30 mouse cellular contexts compared by ENCODE assay signal in genomic region chr8:121568321-121568720, GRCm38 (mm10). TPM values are rescaled to one million over a fixed set of nuclear protein-coding genes. Genes with fewer than 3 reads are reported as not detected.
DNase-seq lines count a peak whose midpoint lies in the region; ATAC-seq and TF ChIP-seq lines count a peak whose summit lies in the region.
"Had no signal": no experiment of that assay in that cellular context is flagged by ENCODE, and none has a peak within 500 bp of the region (broad histone marks: within the 10 kb centered on the region; RNA-seq: fewer than 3 reads in every experiment).

No protein-coding gene starts in this region.

- H3K4me1 ChIP-seq in hindbrain, embryonic 11.5 days (replicated peaks; ENCODE audit: control insufficient read depth, insufficient read depth, low read length): no peaks in the 10 kb centered on the region; the same call in 1 of the 2 replicates
- peaks cover 35% of the 10 kb centered on the region for H3K4me1 ChIP-seq in hindbrain, embryonic 13.5 days (replicated peaks)
- H3K4me1 ChIP-seq in MEL (ENCODE audit: control insufficient read depth in 1 of 2, insufficient read depth in 2 of 2, low read length in 2 of 2): no peaks in the 10 kb centered on the region
- peaks cover 4% of the 10 kb centered on the region; the same call in 1 of the 2 replicates for H3K4me1 ChIP-seq in forebrain, embryonic 13.5 days

- no peak overlapping the region for H3K27ac ChIP-seq in hindbrain, embryonic 11.5 days (ENCODE audit: low read depth, low read length)
- no peak overlapping the region for H3K27ac ChIP-seq in hindbrain, embryonic 13.5 days
- no peak overlapping the region for H3K27ac ChIP-seq in MEL (ENCODE audit: control insufficient read depth, low read depth, low read length)
- no peak overlapping the region for H3K27ac ChIP-seq in forebrain, embryonic 13.5 days
- H3K27ac ChIP-seq: forebrain, embryonic 12.5 days; heart, embryonic 15.5 days; kidney, embryonic 15.5 days; neural tube, embryonic 12.5 days had no signal

- DNase-seq in hindbrain, embryonic 11.5 days (ENCODE audit: low spot score): peak; percentile 27
- DNase-seq in CD4-positive helper T cell, adult 2 months (ENCODE audit: low read depth, low spot score): peak; percentile 53
- no peak for DNase-seq in MEL (ENCODE audit: low read depth, low spot score)
- peak; percentile 49 for DNase-seq in induced T-regulatory cell, adult 2 months (ENCODE audit: low read depth)
- DNase-seq in right cerebral cortex, adult 18-20 months: no peak
- DNase-seq: adrenal gland, postnatal 10 days; cerebellum, adult 11 months; cerebellum, postnatal 25 days; gastrocnemius, postnatal 14 days; heart, postnatal 4 days; lung, adult 18-20 months; lung, postnatal 36 days; right cerebral cortex, postnatal 25 days; thymus, postnatal 4 days had no signal

- H3K4me3 ChIP-seq in hindbrain, embryonic 11.5 days (ENCODE audit: low read depth, low read length): no peak overlapping the region
- no peak overlapping the region for H3K4me3 ChIP-seq in hindbrain, embryonic 13.5 days
- no peak overlapping the region for H3K4me3 ChIP-seq in MEL (ENCODE audit: control insufficient read depth in 1 of 2, insufficient read depth in 1 of 2, low read depth in 2 of 2, low read length in 2 of 2)
- H3K4me3 ChIP-seq in forebrain, embryonic 13.5 days: no peak overlapping the region
- H3K4me3 ChIP-seq: forebrain, embryonic 12.5 days; heart, embryonic 15.5 days; kidney, embryonic 15.5 days; neural tube, embryonic 12.5 days had no signal

- no peak for TF ChIP-seq POLR2A in MEL (IDR thresholded peaks at IDR 0.05; ENCODE audit: control insufficient read depth in 1 of 2, insufficient read depth in 1 of 2, low read depth in 1 of 2, low read length in 2 of 2, poor library complexity in 1 of 2)

- peaks cover 12% of the 10 kb centered on the region for H3K79me2 ChIP-seq in MEL (ENCODE audit: control insufficient read depth, insufficient read depth, low read length, poor library complexity)

- no peak overlapping the region for H3K9ac ChIP-seq in hindbrain, embryonic 11.5 days (ENCODE audit: low read depth, low read length)
- H3K9ac ChIP-seq in hindbrain, embryonic 13.5 days: no peak overlapping the region
- no peak overlapping the region for H3K9ac ChIP-seq in MEL (ENCODE audit: control insufficient read depth, low read depth, low read length, poor library complexity, severe bottlenecking)
- H3K9ac ChIP-seq in forebrain, embryonic 13.5 days: no peak overlapping the region
- H3K9ac ChIP-seq: forebrain, embryonic 12.5 days; heart, embryonic 15.5 days; kidney, embryonic 15.5 days; neural tube, embryonic 12.5 days had no signal

- no peak for TF ChIP-seq EP300 in MEL (IDR thresholded peaks at IDR 0.05; ENCODE audit: low read depth in 1 of 2, low read length in 2 of 2)

- 0 out of 2 replicates have a peak, but pooled peaks have one; percentile 26 for ATAC-seq in hindbrain, embryonic 11.5 days (ENCODE audit: low FRiP score)
- ATAC-seq in hindbrain, embryonic 13.5 days (ENCODE audit: low FRiP score): no peak
- ATAC-seq in forebrain, embryonic 13.5 days: no peak
- ATAC-seq: intestine, embryonic 16.5 days had no signal

- no peaks in the 10 kb centered on the region for H3K27me3 ChIP-seq in hindbrain, embryonic 11.5 days (ENCODE audit: control insufficient read depth, insufficient read depth, low read length)
- H3K27me3 ChIP-seq in hindbrain, embryonic 13.5 days: no peaks in the 10 kb centered on the region
- H3K27me3 ChIP-seq in MEL (ENCODE audit: control insufficient read depth in 1 of 2, insufficient read depth in 2 of 2, low read length in 2 of 2): no peaks in the 10 kb centered on the region
- no peaks in the 10 kb centered on the region for H3K27me3 ChIP-seq in forebrain, embryonic 13.5 days
- H3K27me3 ChIP-seq: forebrain, embryonic 12.5 days; heart, embryonic 15.5 days; kidney, embryonic 15.5 days; neural tube, embryonic 12.5 days had no signal

- no peaks in the 10 kb centered on the region for H3K36me3 ChIP-seq in hindbrain, embryonic 11.5 days (ENCODE audit: control insufficient read depth, insufficient read depth, low read length)
- peaks cover 9% of the 10 kb centered on the region; the same call in 1 of the 2 replicates for H3K36me3 ChIP-seq in hindbrain, embryonic 13.5 days
- H3K36me3 ChIP-seq in MEL (ENCODE audit: control insufficient read depth in 1 of 2, insufficient read depth in 2 of 2, low read length in 2 of 2): no peaks in the 10 kb centered on the region; a peak in 1 of 4 replicates
- H3K36me3 ChIP-seq in forebrain, embryonic 13.5 days (ENCODE audit: poor library complexity, severe bottlenecking): peaks cover 22% of the 10 kb centered on the region
- H3K36me3 ChIP-seq: heart, embryonic 15.5 days; neural tube, embryonic 12.5 days had no signal

- 71% methylated on average over 6 of the region's 6 CpGs for WGBS in hindbrain, embryonic 11.5 days
- 68% methylated on average over 6 of the region's 6 CpGs for WGBS in hindbrain, embryonic 13.5 days
- 93% methylated on average over 6 of the region's 6 CpGs for WGBS in forebrain, embryonic 13.5 days

- no peak for TF ChIP-seq CTCF in MEL (IDR thresholded peaks at IDR 0.05 in 2 of 3, conservative IDR thresholded peaks at IDR 0.05 in 1 of 3; ENCODE audit: control insufficient read depth in 1 of 3, insufficient read depth in 1 of 3, low read depth in 2 of 3, low read length in 3 of 3, poor library complexity in 1 of 3, severe bottlenecking in 1 of 3)

- H3K9me3 ChIP-seq in hindbrain, embryonic 11.5 days (ENCODE audit: control insufficient read depth, low read length): no peaks in the 10 kb centered on the region
- H3K9me3 ChIP-seq in hindbrain, embryonic 13.5 days: no peaks in the 10 kb centered on the region
- H3K9me3 ChIP-seq in MEL (replicated peaks; ENCODE audit: insufficient read depth, low read length): no peaks in the 10 kb centered on the region
- H3K9me3 ChIP-seq in forebrain, embryonic 13.5 days (replicated peaks): no peaks in the 10 kb centered on the region
- H3K9me3 ChIP-seq: forebrain, embryonic 12.5 days; heart, embryonic 15.5 days; kidney, embryonic 15.5 days; neural tube, embryonic 12.5 days had no signal

- H3K4me2 ChIP-seq in hindbrain, embryonic 11.5 days (replicated peaks; ENCODE audit: low read depth, low read length): no peak overlapping the region
- no peak overlapping the region for H3K4me2 ChIP-seq in hindbrain, embryonic 13.5 days
- H3K4me2 ChIP-seq in forebrain, embryonic 13.5 days: no peak overlapping the region
- H3K4me2 ChIP-seq: forebrain, embryonic 12.5 days; heart, embryonic 15.5 days; kidney, embryonic 15.5 days; liver, embryonic 11.5 days; neural tube, embryonic 12.5 days had no signal

- TF ChIP-seq RAD21 in MEL (IDR thresholded peaks at IDR 0.05; ENCODE audit: low read depth, low read length): no peak

TF ChIP-seq in MEL, 35 proteins besides CTCF, POLR2A, EP300 and RAD21:
- peak; percentile 90 for TF ChIP-seq MAFK (IDR thresholded peaks at IDR 0.05; ENCODE audit: borderline replicate concordance, low read depth, low read length)
- TF ChIP-seq MXI1 (IDR thresholded peaks at IDR 0.05; ENCODE audit: low read depth, low read length): no peak

RNA-seq across cellular contexts. Expression of gene Fbxo31, which starts 10.3 kb away (rescaled TPM):
- 12.0 and 13.2 TPM in 2 replicates for polyA plus RNA-seq in hindbrain, embryonic 11.5 days (2014; fragmentation: Nextera tagmentation; extraction: Ambion mirVana)
- polyA plus RNA-seq in hindbrain, embryonic 13.5 days (2015; fragmentation: Nextera tagmentation; extraction: Ambion mirVana): 24.4 and 26.8 TPM in 2 replicates
- total RNA-seq in MEL (2012; rRNA removed): 13.9 and 16.0 TPM in 2 replicates
- polyA plus RNA-seq in MEL (2012; ENCODE audit: insufficient read depth in 1 of 2, insufficient read length in 2 of 2, low read depth in 1 of 2, low replicate concordance in 2 of 2, missing spikeins in 1 of 2): 10 to 100 TPM in 1 of 2 experiments, not detected in 1; 35.3 TPM
- polyA plus RNA-seq in forebrain, embryonic 13.5 days (2015; fragmentation: Nextera tagmentation; extraction: Ambion mirVana): 18.6 and 19.1 TPM in 2 replicates

RNA-seq across cellular contexts. Expression of gene Map1lc3b, which starts 21.8 kb away (rescaled TPM):
- 297 and 307 TPM in 2 replicates for polyA plus RNA-seq in hindbrain, embryonic 11.5 days (2014; fragmentation: Nextera tagmentation; extraction: Ambion mirVana)
- polyA plus RNA-seq in hindbrain, embryonic 13.5 days (2015; fragmentation: Nextera tagmentation; extraction: Ambion mirVana): 372 and 374 TPM in 2 replicates
- total RNA-seq in MEL (2012; rRNA removed): 56.4 and 61.0 TPM in 2 replicates
- polyA plus RNA-seq in MEL (2012; ENCODE audit: insufficient read depth in 1 of 2, insufficient read length in 2 of 2, low read depth in 1 of 2, low replicate concordance in 2 of 2, missing spikeins in 1 of 2): 10 to 100 TPM in 1 of 2 experiments, not detected in 1; 68.8 TPM
- polyA plus RNA-seq in forebrain, embryonic 13.5 days (2015; fragmentation: Nextera tagmentation; extraction: Ambion mirVana): 310 and 325 TPM in 2 replicates

RNA-seq across cellular contexts. Expression of gene 1700018B08Rik, which starts 24.2 kb away (rescaled TPM):
- not detected in 2 replicates for polyA plus RNA-seq in hindbrain, embryonic 11.5 days (2014; fragmentation: Nextera tagmentation; extraction: Ambion mirVana)
- not detected in 2 replicates for polyA plus RNA-seq in hindbrain, embryonic 13.5 days (2015; fragmentation: Nextera tagmentation; extraction: Ambion mirVana)
- not detected in 2 replicates for total RNA-seq in MEL (2012; rRNA removed)
- polyA plus RNA-seq in MEL (2012; ENCODE audit: insufficient read depth in 1 of 2, insufficient read length in 2 of 2, low read depth in 1 of 2, low replicate concordance in 2 of 2, missing spikeins in 1 of 2): not detected
- not detected in 2 replicates for polyA plus RNA-seq in forebrain, embryonic 13.5 days (2015; fragmentation: Nextera tagmentation; extraction: Ambion mirVana)
- total RNA-seq: adrenal gland, postnatal 10 days; gastrocnemius, postnatal 14 days; heart, adult 8-10 months; heart, postnatal 4 days; layer of hippocampus, postnatal 10 days; midbrain, postnatal 0 days had no signal
- polyA plus RNA-seq: forebrain, embryonic 12.5 days; frontal cortex, adult 2 months; heart, embryonic 15.5 days; intestine, embryonic 16.5 days; kidney, embryonic 15.5 days; large intestine, adult 2 months; limb, embryonic 11.5 days; liver, embryonic 11.5 days; midbrain, postnatal 0 days; neural tube, embryonic 12.5 days; spleen, adult 2 months; stomach, embryonic 14.5 days had no signal

Comparison
In these comparisons a context has a peak if more than half of its experiments do, and no peak if none do; other contexts are left out.
1. DNase-seq: peak in hindbrain, embryonic 11.5 days (single experiment), CD4-positive helper T cell, adult 2 months (single experiment) and induced T-regulatory cell, adult 2 months (single experiment); none in MEL (single experiment) and right cerebral cortex, adult 18-20 months (single experiment).